Mouse (Mus musculus) right cerebral cortex, postnatal 10 days (tissue): ENCODE results near the gene Rnf38.

ENCODE experiments used
- DNase-seq, 2 experiments: peaks; one replicate each; pipeline ENCODE4 v3.0.0; 2021; ENCODE audit warnings: low spot score in 2 of 2

Rnf38 gene

GRCm38 (mm10) chr4:44119410-44120201 is 114.0 kb downstream of the Rnf38 start:
- DNase-seq, result no peak

- DNase-seq, result no peak
These were observed 118.5 kb downstream of the Rnf38 start for GRCm38 (mm10) chr4:44115046-44115445.

GRCm38 (mm10) chr4:44113393-44114138 is 120.0 kb downstream of the Rnf38 start:
- no peak for DNase-seq

- DNase-seq, result no peak
These were observed 120.8 kb downstream of the Rnf38 start for GRCm38 (mm10) chr4:44112741-44113140.

GRCm38 (mm10) chr4:44110771-44111170 is 122.8 kb downstream of the Rnf38 start:
- no peak for DNase-seq

- DNase-seq, result no peak
These were observed 125.3 kb downstream of the Rnf38 start for GRCm38 (mm10) chr4:44108297-44108696.

GRCm38 (mm10) chr4:44107339-44107738 is 126.2 kb downstream of the Rnf38 start:
- DNase-seq, result no peak

- DNase-seq, result no peak
These were observed 127.2 kb downstream of the Rnf38 start for GRCm38 (mm10) chr4:44106297-44106821.

- DNase-seq, result no peak
These were observed 129.2 kb downstream of the Rnf38 start for GRCm38 (mm10) chr4:44104195-44104917.

GRCm38 (mm10) chr4:44103620-44104019 is 130.0 kb downstream of the Rnf38 start:
- DNase-seq, result no peak

- DNase-seq, result no peak
These were observed 135.8 kb downstream of the Rnf38 start for GRCm38 (mm10) chr4:44097576-44098335.

- no peak for DNase-seq
These were observed 139.1 kb downstream of the Rnf38 start for GRCm38 (mm10) chr4:44094475-44094874.

- DNase-seq, result no peak
These were observed 141.2 kb downstream of the Rnf38 start for GRCm38 (mm10) chr4:44092359-44092758.

GRCm38 (mm10) chr4:44085566-44085965 is 148.0 kb downstream of the Rnf38 start:
- no peak for DNase-seq

GRCm38 (mm10) chr4:44084602-44085325 is 148.8 kb downstream of the Rnf38 start:
- DNase-seq, result no peak

GRCm38 (mm10) chr4:44083945-44084344 is 149.6 kb downstream of the Rnf38 start, which contains the start of gene Gne:
Gene Gne (minus strand): TSS chr4:44084177.
- DNase-seq, result no peak

GRCm38 (mm10) chr4:44078358-44078933 is 155.1 kb downstream of the Rnf38 start:
- DNase-seq, result no peak
